Mouse (Mus musculus): ENCODE results near the gene Asb13. TPM values are rescaled to one million over a fixed set of nuclear protein-coding genes. Genes with fewer than 3 reads are reported as not detected.
A peak's percentile ranks its signal among the peaks of the same experiment; 100 is the strongest.

The Asb13 gene
- polyA plus RNA-seq, 1 experiment = 39.4 TPM

- no peak overlapping the region for H3K4me3 ChIP-seq (ENCODE audit: insufficient read depth, low read length)
- no peaks in the 10 kb centered on the region; the same call in 1 of the 2 replicates for H3K4me1 ChIP-seq (ENCODE audit: control insufficient read depth, insufficient read depth, low read length)
- H3K27ac ChIP-seq (ENCODE audit: insufficient read depth, low read length) = peak overlapping the region; percentile 67; the same call in 1 of the 2 replicates
- TF ChIP-seq CTCF (IDR thresholded peaks at IDR 0.05; ENCODE audit: extremely low read depth, insufficient read depth, low read length) = no peak
- TF ChIP-seq POLR2A (IDR thresholded peaks at IDR 0.05; ENCODE audit: extremely low read depth, insufficient read depth, low read length) = no peak
Observed at GRCm38 (mm10) chr13:3632551-3632950, 1.3 kb upstream of the Asb13 start.

- H3K4me3 ChIP-seq (ENCODE audit: insufficient read depth, low read length) = no peak overlapping the region; the same call in 1 of the 2 replicates
Observed at GRCm38 (mm10) chr13:3633131-3633530, 701 bp upstream of the Asb13 start.

GRCm38 (mm10) chr13:3635076-3635475 lies 1.2 kb downstream of the Asb13 start:
- no peaks in the 10 kb centered on the region; the same call in 1 of the 2 replicates for H3K4me1 ChIP-seq (ENCODE audit: control insufficient read depth, insufficient read depth, low read length)
- TF ChIP-seq CTCF (IDR thresholded peaks at IDR 0.05; ENCODE audit: extremely low read depth, insufficient read depth, low read length) (no peak), POLR2A (IDR thresholded peaks at IDR 0.05; ENCODE audit: extremely low read depth, insufficient read depth, low read length) (no peak)

More at GRCm38 (mm10) chr13:3633131-3633530, 701 bp upstream of the Asb13 start:
- no peak for TF ChIP-seq CTCF (IDR thresholded peaks at IDR 0.05; ENCODE audit: extremely low read depth, insufficient read depth, low read length)
- TF ChIP-seq POLR2A (IDR thresholded peaks at IDR 0.05; ENCODE audit: extremely low read depth, insufficient read depth, low read length) = no peak
- Histone ChIP-seq H3K27ac (ENCODE audit: insufficient read depth, low read length) (no peak overlapping the region), H3K4me1 (ENCODE audit: control insufficient read depth, insufficient read depth, low read length) (no peaks in the 10 kb centered on the region; the same call in 1 of the 2 replicates)

GRCm38 (mm10) chr13:3636797-3637196 lies 3.0 kb downstream of the Asb13 start:
- Histone ChIP-seq H3K4me1 (ENCODE audit: control insufficient read depth, insufficient read depth, low read length) (no peaks in the 10 kb centered on the region; the same call in 1 of the 2 replicates), H3K27ac (ENCODE audit: insufficient read depth, low read length) (no peak overlapping the region), H3K4me3 (ENCODE audit: insufficient read depth, low read length) (peak overlapping the region; percentile 31; the same call in 1 of the 2 replicates)
- no peak for TF ChIP-seq CTCF (IDR thresholded peaks at IDR 0.05; ENCODE audit: extremely low read depth, insufficient read depth, low read length)
- no peak for TF ChIP-seq POLR2A (IDR thresholded peaks at IDR 0.05; ENCODE audit: extremely low read depth, insufficient read depth, low read length)

More at GRCm38 (mm10) chr13:3635076-3635475, 1.2 kb downstream of the Asb13 start:
- Histone ChIP-seq H3K4me3 (ENCODE audit: insufficient read depth, low read length) (peak overlapping the region; percentile 97; the same call in 1 of the 2 replicates), H3K27ac (ENCODE audit: insufficient read depth, low read length) (no peak overlapping the region)

- Histone ChIP-seq H3K27ac (ENCODE audit: insufficient read depth, low read length) (no peak overlapping the region), H3K4me1 (ENCODE audit: control insufficient read depth, insufficient read depth, low read length) (no peaks in the 10 kb centered on the region), H3K4me3 (ENCODE audit: insufficient read depth, low read length) (no peak overlapping the region)
- TF ChIP-seq POLR2A (IDR thresholded peaks at IDR 0.05; ENCODE audit: extremely low read depth, insufficient read depth, low read length) (no peak), CTCF (IDR thresholded peaks at IDR 0.05; ENCODE audit: extremely low read depth, insufficient read depth, low read length) (no peak)
Observed at GRCm38 (mm10) chr13:3642049-3642448, 8.2 kb downstream of the Asb13 start.

- H3K27ac ChIP-seq (ENCODE audit: insufficient read depth, low read length) = no peak overlapping the region
- H3K4me3 ChIP-seq (ENCODE audit: insufficient read depth, low read length) = no peak overlapping the region
- TF ChIP-seq POLR2A (IDR thresholded peaks at IDR 0.05; ENCODE audit: extremely low read depth, insufficient read depth, low read length) = no peak
Observed at GRCm38 (mm10) chr13:3642538-3642937, 8.7 kb downstream of the Asb13 start.

GRCm38 (mm10) chr13:3644871-3645270 lies 11.0 kb downstream of the Asb13 start:
- no peak overlapping the region for H3K27ac ChIP-seq (ENCODE audit: insufficient read depth, low read length)
- H3K4me3 ChIP-seq (ENCODE audit: insufficient read depth, low read length) = no peak overlapping the region
- TF ChIP-seq POLR2A (IDR thresholded peaks at IDR 0.05; ENCODE audit: extremely low read depth, insufficient read depth, low read length) (no peak), CTCF (IDR thresholded peaks at IDR 0.05; ENCODE audit: extremely low read depth, insufficient read depth, low read length) (no peak)
- no peaks in the 10 kb centered on the region for H3K4me1 ChIP-seq (ENCODE audit: control insufficient read depth, insufficient read depth, low read length)

More at GRCm38 (mm10) chr13:3642538-3642937, 8.7 kb downstream of the Asb13 start:
- no peaks in the 10 kb centered on the region for H3K4me1 ChIP-seq (ENCODE audit: control insufficient read depth, insufficient read depth, low read length)

- no peaks in the 10 kb centered on the region for H3K4me1 ChIP-seq (ENCODE audit: control insufficient read depth, insufficient read depth, low read length)
- H3K4me3 ChIP-seq (ENCODE audit: insufficient read depth, low read length) = no peak overlapping the region
- TF ChIP-seq POLR2A (IDR thresholded peaks at IDR 0.05; ENCODE audit: extremely low read depth, insufficient read depth, low read length) (no peak), CTCF (IDR thresholded peaks at IDR 0.05; ENCODE audit: extremely low read depth, insufficient read depth, low read length) (no peak)
- no peak overlapping the region for H3K27ac ChIP-seq (ENCODE audit: insufficient read depth, low read length)
Observed at GRCm38 (mm10) chr13:3645919-3646318, 12.1 kb downstream of the Asb13 start.

GRCm38 (mm10) chr13:3646566-3646965 lies 12.7 kb downstream of the Asb13 start:
- Histone ChIP-seq H3K27ac (ENCODE audit: insufficient read depth, low read length) (no peak overlapping the region), H3K4me3 (ENCODE audit: insufficient read depth, low read length) (no peak overlapping the region), H3K4me1 (ENCODE audit: control insufficient read depth, insufficient read depth, low read length) (no peaks in the 10 kb centered on the region)
- TF ChIP-seq POLR2A (IDR thresholded peaks at IDR 0.05; ENCODE audit: extremely low read depth, insufficient read depth, low read length) = no peak

GRCm38 (mm10) chr13:3650569-3650968 lies 16.7 kb downstream of the Asb13 start:
- Histone ChIP-seq H3K27ac (ENCODE audit: insufficient read depth, low read length) (no peak overlapping the region), H3K4me1 (ENCODE audit: control insufficient read depth, insufficient read depth, low read length) (peaks cover 2% of the 10 kb centered on the region), H3K4me3 (ENCODE audit: insufficient read depth, low read length) (no peak overlapping the region)
- TF ChIP-seq POLR2A (IDR thresholded peaks at IDR 0.05; ENCODE audit: extremely low read depth, insufficient read depth, low read length) (no peak), CTCF (IDR thresholded peaks at IDR 0.05; ENCODE audit: extremely low read depth, insufficient read depth, low read length) (no peak)
